Mouse (Mus musculus): ENCODE results near the gene Nppb. TPM values are rescaled to one million over a fixed set of nuclear protein-coding genes. Genes with fewer than 3 reads are reported as not detected.

Gene Nppb
- total RNA-seq, 2 experiments from 2014 or later = not detected

- intact Hi-C loops (cut with DNase I; ENCODE audit: low total_unique reads) = no loop called here
- no peak for DNase-seq
Measured at GRCm38 (mm10) chr4:148030506-148030905, 44.9 kb downstream of the Nppb start.

- DNase-seq = no peak
- intact Hi-C loops (cut with DNase I; ENCODE audit: low total_unique reads) = no loop called here
Measured at GRCm38 (mm10) chr4:148033858-148034410, 48.3 kb downstream of the Nppb start.

- intact Hi-C loops (cut with DNase I; ENCODE audit: low total_unique reads) = no loop called here
Measured at GRCm38 (mm10) chr4:148035440-148035839, 49.9 kb downstream of the Nppb start.

More at GRCm38 (mm10) chr4:148035440-148035839, 49.9 kb downstream of the Nppb start:
- no peak for DNase-seq

Other genes with a start within 250 kb of the Nppb start
- gene Zfp984, start 176.0 kb upstream of the Nppb start, total RNA-seq (2021) = 1 to 10 TPM; 1.7 to 2.0 TPM
- gene Zfp933, start 137.4 kb upstream of the Nppb start, total RNA-seq (2021) = 1 to 10 TPM; 8.9 to 9.2 TPM
- gene Miip, start 117.0 kb upstream of the Nppb start, total RNA-seq (2021) = 1 to 10 TPM; 4.4 to 5.1 TPM
- 1 to 10 TPM; 3.2 to 3.4 TPM for gene Fv1, start 116.8 kb upstream of the Nppb start, total RNA-seq (2021)
- gene Mfn2, start 81.1 kb upstream of the Nppb start, total RNA-seq (2021) = 100 to 1,000 TPM; 292 to 356 TPM
- gene Plod1, start 49.0 kb upstream of the Nppb start, total RNA-seq (2021) = 10 to 100 TPM; 43.4 to 48.8 TPM
- gene 2510039O18Rik, start 44.9 kb upstream of the Nppb start, total RNA-seq (2021) = 10 to 100 TPM; 22.1 to 23.8 TPM
- gene Nppa, start 14.9 kb downstream of the Nppb start, total RNA-seq (2021) = not detected
- 1 to 10 TPM; 4.7 to 5.4 TPM for gene Clcn6, start 53.0 kb downstream of the Nppb start, total RNA-seq (2021)
- gene Mthfr, start 53.3 kb downstream of the Nppb start, total RNA-seq (2021) = 10 to 100 TPM; 12.0 to 12.3 TPM
- gene Agtrap, start 102.2 kb downstream of the Nppb start, total RNA-seq (2021) = 10 to 100 TPM; 12.3 to 14.7 TPM
- gene Mad2l2, start 144.6 kb downstream of the Nppb start, total RNA-seq (2021) = 10 to 100 TPM; 11.5 to 12.9 TPM
- under 1 TPM; 0.10 to 0.13 TPM for gene Draxin, start 144.9 kb downstream of the Nppb start, total RNA-seq (2021)
- gene Fbxo6, start 166.4 kb downstream of the Nppb start, total RNA-seq (2021) = 10 to 100 TPM; 22.9 to 29.1 TPM
- gene Fbxo44, start 174.7 kb downstream of the Nppb start, total RNA-seq (2021) = 1 to 10 TPM; 1.4 to 3.3 TPM
- not detected for gene Fbxo2, start 174.8 kb downstream of the Nppb start, total RNA-seq (2021)

All from gastrocnemius, postnatal 14 days (tissue).